Mouse (Mus musculus): ENCODE measurements around the gene Hnrnpl.

Hnrnpl gene

DNA sequence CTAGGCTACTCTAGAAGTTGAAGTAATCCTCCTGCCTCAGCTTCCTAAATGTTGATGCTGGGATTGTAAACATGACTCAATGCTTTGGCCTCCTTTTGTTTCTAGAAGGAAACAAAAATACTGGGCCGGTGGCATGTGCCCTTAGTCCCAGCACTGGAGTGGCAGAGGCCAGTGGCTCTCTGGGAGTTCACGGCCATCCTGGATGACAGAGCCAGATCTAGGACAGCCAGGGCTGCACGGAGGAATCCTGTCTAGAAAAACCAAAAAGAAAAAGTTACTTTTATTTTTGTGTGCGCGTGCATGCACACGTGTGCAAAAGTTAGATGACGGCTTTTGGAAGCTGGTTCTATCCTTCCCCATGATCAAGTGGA lies 18.0 kb downstream of the Hnrnpl start:
- in situ Hi-C loops (cut with MboI, MseI) = no loop called here

DNA sequence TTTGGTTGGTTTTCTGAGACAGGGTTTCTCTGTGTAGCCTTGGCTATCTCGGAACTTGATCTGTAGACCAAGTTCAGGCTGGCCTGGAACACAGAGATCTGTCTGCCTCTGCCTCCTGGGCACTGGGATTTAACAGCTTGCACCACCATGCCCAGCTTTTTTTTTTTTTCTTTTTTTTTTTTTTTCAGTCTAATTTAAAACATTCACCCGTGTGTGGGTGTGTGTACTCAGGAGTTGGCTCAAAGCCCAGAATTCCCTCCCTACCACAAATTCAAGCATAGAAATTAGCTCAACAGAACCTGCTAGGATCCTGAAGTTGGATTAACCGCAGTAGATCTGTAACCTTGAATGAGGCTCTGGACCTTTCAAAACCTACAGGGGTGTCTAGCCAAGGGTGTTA lies 19.0 kb downstream of the Hnrnpl start:
- in situ Hi-C loops (cut with MboI, MseI) = no loop called here

DNA sequence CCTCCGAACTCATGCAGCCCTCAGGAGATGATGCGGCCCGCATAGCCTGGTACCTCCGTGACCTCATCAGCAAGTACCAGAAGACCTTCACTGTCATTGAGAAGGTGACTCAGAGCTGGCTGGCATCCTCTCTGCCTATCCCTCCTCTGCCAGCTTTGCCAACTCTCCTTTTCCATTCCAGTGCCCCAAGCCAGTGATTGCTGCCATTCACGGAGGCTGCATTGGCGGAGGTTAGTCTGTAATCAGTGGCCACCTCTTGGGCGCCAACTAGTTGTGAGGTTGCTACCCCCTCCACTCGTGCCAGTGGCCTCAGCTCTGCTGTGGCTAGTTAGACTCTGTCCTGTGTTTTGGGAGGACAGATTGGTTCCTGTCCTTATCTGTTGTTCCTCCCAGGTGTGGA lies 21.5 kb downstream of the Hnrnpl start:
- in situ Hi-C loops (cut with MboI, MseI) = no loop called here

DNA sequence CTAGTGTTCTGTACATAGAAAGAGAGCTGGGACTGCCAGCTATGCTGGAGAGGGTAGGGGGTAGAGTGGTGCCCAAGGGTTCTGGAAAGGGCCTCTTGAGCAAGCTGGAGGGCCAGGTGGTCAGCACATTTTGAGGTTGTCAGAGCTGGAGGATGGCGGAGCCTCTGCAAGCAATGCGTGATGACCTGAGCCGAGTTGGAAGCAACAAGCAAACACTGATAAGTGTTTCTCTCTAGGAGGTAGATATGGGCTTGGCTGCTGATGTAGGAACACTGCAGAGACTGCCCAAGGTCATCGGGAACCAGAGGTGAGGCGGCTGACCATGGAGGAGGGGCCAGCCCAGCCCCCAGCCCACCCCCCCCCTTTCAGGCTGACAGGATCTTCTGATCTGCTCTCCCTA lies 22.6 kb downstream of the Hnrnpl start:
- in situ Hi-C loops (cut with MboI, MseI) = no loop called here

DNA sequence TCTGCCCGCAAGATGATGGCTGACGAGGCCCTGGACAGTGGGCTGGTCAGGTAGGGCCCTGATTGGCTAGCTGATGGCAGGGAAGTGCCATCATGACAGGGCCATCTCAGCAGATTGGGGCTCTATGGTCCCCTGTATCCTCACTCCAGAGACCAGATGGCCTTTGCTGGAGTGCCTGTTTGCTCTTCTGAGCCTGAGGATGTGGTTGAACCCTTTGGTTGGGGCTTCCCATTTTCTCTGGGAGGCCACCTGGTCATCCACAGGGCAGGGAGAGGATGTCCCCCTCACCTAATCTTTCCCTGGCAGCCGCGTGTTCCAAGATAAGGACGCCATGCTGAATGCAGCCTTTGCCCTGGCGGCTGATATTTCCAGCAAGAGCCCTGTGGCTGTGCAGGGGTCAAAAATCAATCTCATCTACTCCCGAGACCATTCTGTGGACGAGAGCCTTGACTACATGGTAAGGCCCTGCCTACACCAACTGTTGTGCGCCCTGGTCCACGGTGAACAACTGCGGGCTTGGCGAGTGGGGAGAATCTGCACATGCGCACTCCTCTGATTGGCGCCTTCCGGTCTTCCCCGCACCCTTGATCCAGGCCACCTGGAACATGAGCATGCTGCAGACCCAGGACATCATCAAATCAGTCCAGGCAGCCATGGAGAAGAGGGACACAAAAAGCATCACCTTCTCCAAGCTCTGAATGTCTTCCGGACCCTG lies 23.2 kb downstream of the Hnrnpl start:
- in situ Hi-C loops (cut with MboI, MseI) = no loop called here

DNA sequence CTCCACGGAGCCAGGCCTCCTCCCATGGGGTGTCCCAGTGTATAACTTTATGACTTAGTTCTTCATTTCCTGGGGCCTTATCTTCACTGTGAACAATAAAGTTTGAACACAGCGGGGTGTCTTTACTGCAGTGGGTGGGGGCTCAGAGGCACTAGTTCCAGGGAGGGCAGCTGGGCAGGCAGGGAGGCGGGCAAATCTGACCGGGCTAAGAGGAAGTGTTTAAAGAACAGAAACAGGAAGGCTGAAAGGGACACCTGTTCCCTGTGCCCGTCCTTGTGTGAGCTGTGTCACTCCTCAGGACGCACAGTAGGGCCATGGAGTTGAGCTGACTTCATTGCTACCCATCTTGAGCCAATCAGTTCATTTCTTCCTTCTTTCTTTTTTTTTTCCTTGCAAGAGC lies 23.8 kb downstream of the Hnrnpl start:
- in situ Hi-C loops (cut with MboI, MseI) = no loop called here

DNA sequence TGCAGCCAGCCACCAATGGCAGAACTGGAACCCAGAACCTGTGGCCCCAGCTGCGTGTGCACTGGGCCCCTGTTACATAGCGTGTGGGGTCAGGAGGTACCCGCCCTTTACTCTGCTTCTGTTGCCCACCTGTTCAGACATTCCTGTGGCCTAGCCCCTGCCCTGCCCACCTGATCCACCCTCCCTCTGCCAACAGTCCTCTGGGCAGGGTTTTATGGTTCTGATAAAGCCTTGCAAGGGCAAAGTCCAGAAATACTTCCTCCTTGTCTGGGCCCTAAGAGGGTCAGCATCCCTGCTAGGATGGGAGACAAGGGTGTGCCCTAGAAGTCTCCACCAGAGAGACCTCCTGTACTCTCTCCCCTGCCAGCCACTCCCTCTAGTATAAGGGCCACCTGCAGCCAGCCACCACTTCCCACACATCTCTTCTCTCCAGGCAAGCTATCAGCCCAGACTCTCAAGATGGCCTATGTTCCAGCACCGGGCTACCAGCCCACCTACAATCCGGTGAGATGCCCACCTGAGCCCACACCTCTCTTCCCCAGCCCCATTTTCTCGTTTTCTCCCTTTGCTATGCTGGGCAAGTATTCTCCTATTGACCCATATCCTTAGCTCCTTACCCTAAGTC lies 25.5 kb downstream of the Hnrnpl start, which contains the start of gene Lgals4:
Gene Lgals4 (plus strand): TSS at position 132 of the 625 bp plus-strand sequence.
- in situ Hi-C loops (cut with MboI, MseI) = no loop called here

DNA sequence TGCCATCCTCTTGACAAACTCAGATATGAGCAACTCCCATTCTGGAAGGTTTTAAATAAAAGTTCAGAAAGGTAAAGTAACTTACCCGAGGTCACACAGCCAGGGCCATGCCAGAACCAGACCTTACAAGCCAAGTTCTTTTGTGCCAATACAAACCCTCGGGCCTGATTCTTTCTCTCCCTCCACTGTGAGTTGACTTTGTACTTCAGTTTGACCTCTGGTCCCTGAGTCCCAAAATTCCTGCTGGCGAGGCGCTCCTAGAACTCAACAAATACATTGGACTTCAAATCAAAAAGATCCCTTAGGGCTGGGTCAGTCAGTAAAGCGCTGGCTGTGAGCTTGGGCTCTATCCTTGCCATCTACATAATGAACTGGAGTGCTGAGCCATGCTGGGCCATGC lies 28.6 kb downstream of the Hnrnpl start:
- in situ Hi-C loops (cut with MboI, MseI) = no loop called here

DNA sequence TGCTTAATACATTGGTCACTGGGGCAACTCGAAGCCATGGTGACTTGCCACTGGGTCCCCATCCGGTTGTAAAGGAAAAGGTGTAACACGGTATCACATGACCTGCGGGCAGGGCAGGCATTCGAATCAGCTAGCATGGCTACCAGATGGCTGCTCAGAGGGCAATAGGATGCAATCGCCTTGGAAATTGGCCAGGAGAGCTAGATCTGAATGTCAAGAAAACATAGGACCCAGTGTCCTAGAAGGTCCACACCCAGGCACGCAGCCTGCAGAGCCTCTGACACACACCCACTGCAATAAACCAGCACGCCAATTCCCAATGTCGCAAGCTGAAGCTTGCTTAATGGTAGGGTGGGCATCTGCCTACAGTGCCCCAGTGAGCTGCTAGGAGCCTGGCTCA lies 30.0 kb downstream of the Hnrnpl start:
- in situ Hi-C loops (cut with MboI, MseI) = no loop called here

DNA sequence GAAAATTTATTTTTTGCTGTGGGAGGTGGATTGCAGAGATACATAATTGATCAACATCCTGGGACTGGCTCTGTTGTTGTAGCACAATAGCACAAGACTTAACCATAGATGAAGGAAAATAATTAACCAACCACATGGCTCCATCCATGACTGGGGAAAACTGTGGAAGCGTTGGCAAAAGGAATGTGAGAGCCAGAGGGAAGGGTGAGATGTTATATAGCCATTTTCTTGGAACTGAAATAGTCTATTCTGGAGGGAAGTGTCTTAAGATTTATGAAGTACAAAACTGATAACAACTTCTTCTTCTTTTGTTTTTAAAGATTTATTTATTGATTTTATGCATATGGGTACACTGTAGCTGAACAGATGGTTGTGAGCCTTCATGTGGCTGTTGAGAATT lies 38.9 kb downstream of the Hnrnpl start:
- in situ Hi-C loops (cut with MboI, MseI) = loop anchor here (10.0 kb wide), 1 partner anchor 1472 kb away; no protein-coding TSS in a partner anchor

DNA sequence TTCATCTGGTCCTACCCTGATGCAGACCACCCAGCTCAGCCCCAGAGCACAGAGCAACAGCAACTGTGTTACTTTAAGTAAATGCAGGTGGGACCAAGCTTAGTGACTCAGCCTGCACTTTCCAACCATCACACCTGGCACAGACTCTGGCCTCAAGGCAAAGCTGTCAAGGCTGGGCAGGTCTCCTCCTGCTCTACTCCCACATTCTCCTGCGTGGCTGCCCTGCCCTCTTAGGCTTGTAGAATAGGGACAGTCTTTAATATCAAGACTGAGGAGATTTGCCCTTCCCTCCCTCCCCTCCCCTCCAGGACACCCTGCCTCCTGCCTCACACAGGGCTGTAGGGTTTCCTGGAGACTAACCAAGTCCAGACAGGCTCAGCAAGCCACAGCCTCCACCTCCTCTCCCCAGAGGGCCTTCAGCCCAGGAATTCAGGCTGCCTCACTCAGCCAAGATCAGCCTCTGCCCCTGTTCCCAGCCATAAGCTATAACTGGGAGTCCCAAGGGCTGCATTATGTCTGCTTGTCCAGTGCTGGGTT lies 41.4 kb downstream of the Hnrnpl start:
- in situ Hi-C loops (cut with MboI, MseI) = loop anchor here (10.0 kb wide), 1 partner anchor 1475 kb away; no protein-coding TSS in a partner anchor

DNA sequence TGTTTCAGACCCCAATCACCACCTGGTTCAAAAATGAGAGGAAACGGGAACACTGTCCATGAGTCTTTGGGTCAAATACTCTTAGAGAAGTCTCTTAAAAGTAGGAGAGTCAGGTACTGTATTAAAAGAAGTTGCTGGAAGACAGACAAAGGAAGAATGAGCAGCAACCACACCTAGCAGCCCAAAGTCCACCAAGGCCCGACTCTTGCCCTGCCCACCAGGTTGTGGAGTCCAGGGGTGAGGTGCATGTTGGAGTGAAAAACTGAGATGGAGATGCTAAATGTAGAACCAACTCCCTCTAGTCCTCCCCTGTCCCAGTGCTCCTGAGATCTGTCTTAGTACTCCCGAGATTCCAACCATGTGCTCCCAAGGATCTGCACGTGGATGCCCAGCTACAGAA lies 42.3 kb downstream of the Hnrnpl start:
- in situ Hi-C loops (cut with MboI, MseI) = no loop called here

DNA sequence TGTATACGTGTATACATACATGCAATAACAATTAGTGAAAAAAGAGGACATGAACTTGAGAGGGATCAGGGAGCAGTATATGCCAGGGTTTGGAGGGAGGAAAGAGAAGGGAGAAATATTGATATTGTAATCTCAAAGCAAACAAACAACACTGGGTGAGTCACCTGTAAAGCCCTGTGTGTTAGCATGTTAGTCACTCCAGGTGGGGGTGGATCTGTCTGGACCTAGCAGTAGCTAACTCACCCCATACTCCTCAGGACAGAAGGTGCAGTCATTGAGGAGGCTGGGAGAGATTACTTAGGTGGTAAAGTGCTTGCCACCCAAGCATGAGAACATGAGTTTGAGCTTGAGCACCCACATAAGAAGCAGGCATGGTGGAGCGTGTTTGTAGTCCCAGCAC lies 51.6 kb downstream of the Hnrnpl start:
- in situ Hi-C loops (cut with MboI, MseI) = loop anchor here (5.0 kb wide), 1 partner anchor 753 kb away; no protein-coding TSS in a partner anchor

DNA sequence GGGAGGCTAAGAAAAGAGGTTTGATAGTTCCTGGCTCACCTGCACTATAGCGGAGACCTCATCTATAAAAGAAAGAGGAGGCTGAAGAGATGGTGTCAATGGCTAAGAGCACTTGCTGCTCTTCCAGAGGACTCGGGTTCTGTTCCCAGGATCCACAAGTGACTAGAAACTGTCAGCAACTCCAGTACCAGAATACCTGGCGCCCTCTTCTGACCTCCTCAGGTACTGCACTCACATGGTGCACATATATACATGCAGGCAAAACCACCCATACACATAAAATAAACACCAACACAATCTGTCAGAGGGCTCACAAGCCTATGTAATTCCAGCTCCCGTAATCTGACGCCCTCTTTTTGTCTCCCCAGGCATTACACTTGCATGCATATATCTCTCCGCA lies 52.6 kb downstream of the Hnrnpl start:
- in situ Hi-C loops (cut with MboI, MseI) = no loop called here

DNA sequence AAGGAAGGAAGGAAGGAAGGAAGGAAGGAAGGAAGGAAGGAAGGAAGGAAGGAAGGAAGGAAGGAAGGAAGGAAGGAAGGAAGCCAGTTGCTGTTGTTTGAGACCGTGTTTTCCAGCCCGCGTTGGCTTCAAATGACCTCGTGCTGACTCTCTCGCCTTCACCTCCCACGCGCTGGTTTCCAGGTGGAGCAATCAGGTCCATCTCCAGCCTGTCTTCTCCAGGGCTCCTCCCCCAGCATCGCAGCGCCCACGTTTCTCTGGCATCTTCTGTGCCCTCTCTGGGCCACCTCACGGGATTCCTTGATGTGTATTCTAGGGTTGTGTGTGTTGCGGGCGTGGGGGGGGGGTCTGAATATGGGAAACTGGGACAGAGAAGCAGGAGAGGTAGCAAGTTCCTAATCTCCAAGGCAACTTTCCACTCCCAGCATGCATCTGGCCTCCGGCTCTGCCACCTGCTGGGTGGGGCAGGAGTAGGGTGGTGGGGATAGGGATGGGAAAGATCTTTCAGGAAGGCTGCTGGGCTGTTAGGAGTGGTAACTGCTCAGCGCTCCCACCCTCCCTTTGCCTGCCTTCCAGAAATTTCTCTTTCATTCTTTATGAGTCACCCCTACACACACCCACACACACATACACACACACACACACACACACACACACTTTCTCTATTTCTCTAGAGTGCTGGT lies 54.6 kb downstream of the Hnrnpl start:
- in situ Hi-C loops (cut with MboI, MseI) = no loop called here

DNA sequence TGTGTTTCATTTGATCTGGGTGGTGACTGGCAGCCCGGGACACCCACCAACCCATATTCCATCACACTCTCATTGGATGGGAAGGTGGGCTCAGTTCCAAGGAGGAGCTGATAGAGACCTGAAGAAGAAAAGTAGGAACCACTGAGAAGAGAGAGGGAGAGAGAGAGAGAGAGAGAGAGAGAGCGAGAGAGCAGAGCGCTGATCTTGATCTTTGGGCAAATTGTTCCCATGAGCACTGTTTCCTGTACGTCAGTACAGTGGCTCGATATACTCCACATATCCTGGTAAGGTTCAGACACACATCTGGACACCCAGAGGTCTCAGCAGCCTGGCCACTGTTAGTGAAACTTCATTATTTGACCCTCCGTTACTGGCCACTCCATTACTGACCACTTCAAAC lies 55.2 kb downstream of the Hnrnpl start, which contains the start of gene Lgals7:
Gene Lgals7 (plus strand): TSS at position 314 of the 400 bp plus-strand sequence.
- in situ Hi-C loops (cut with MboI, MseI) = no loop called here

DNA sequence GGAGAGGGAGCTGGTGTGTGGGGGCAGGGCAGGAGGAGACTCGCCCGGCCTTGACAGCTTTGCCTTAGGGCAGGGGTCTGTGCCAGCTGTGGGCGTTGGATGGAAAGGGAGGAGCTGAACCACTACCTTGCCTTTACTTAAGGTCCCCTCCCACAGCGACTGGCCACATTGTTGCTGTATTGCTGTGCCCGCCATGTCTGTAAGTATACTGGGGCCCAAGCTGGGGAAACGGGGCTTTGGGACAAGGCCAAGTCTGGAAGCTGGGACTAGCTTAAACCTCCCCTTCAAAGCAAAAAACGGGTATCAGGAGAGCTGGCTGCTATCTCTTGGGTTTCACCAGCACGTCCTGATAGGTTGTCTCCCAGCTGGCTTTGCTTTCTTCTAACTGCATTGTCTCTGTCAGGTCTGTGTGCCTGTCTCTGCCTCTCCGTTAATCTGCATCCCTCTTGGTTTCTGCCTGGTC lies 56.0 kb downstream of the Hnrnpl start:
- in situ Hi-C loops (cut with MboI, MseI) = no loop called here

DNA sequence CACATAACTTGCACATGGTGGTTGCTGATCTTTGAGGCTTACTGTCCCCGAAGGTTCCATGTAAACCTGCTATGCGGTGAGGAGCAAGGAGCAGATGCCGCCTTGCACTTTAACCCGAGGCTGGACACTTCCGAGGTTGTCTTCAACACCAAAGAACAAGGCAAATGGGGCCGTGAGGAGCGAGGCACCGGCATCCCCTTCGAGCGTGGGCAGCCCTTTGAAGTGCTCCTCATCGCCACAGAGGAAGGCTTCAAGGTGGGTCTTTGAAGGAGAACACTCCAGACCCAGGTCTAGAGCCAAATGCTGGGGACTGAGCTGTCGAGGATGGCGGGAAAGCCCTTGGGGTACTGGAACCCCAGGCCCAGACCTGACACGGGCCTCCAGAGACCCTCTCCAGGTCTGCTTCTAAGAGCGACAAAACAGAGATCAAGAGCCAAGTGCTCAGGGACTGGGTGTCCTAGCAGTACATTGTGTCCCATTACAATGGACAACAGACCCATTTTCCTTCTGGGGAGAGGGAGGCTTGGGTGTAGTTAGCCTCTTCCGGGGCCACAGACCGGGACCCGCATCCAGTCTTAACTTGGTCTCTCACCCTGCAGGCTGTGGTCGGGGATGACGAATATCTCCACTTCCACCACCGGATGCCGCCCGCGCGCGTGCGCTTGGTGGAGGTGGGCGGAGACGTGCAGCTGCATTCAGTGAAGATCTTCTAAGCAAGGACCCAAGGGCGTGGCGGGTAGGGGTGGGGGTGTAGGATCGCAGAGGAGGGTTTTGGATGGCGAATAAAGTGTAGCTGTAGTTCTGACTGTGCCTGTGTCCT lies 57.4 kb downstream of the Hnrnpl start:
- in situ Hi-C loops (cut with MboI, MseI) = loop anchor here (5.0 kb wide), 1 partner anchor 68 kb away; no protein-coding TSS in a partner anchor

DNA sequence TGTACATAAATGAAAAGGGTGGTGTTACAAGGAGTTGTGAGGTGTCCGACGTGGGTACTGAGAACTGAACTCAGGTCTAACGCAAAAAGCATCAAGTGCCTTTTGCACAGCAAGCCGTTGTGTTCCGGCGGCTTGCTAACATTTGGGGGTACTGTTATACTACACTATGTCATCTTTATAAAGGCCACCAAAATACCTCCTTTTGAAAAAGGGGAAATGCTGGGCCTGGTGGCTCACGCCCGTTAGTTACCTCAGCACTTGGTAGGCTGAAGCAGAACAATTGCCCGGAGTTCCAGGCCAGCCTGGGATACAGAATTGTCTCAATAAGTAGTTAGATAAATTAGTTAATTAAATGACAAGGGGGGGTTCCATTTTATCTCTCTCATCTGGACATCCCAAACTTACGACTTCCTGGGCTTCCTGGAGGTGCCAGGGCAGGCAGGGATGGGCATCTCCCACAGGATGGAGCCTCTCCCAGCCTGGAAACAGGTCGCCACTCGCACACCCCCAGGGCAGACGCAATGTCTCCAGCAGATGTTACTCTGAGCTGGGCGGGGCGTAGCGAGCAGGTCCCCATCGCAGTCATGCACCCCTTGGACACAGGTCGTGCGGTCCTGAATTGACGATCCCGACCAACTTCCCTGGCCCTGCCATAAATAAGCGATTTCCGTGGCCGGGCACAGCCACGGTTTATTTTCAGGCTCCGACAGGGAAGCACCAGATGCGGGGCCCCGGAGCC lies 58.6 kb downstream of the Hnrnpl start:
- in situ Hi-C loops (cut with MboI, MseI) = loop anchor here (5.0 kb wide), 1 partner anchor 70 kb away; no protein-coding TSS in a partner anchor

Measured in regulatory T cell (primary cell).